Mouse (Mus musculus) liver, adult 2 months (tissue): ENCODE measurements around the gene Kcnh4.

Source experiments
- CTCF ChIP-seq: fragments of 200-500 bp; IDR thresholded peaks from 2 replicates; pipeline ENCODE4 v1.5.1; 2011; ENCODE audit warnings: low read depth, low read length, control low read depth
- POLR2A ChIP-seq: fragments of 200-500 bp; IDR thresholded peaks from 2 replicates; pipeline ENCODE4 v1.6.1; 2011; ENCODE audit warnings: low read length, control low read depth; ENCODE audit not compliant: insufficient read depth; ENCODE audit errors: extremely low read depth

DNA sequence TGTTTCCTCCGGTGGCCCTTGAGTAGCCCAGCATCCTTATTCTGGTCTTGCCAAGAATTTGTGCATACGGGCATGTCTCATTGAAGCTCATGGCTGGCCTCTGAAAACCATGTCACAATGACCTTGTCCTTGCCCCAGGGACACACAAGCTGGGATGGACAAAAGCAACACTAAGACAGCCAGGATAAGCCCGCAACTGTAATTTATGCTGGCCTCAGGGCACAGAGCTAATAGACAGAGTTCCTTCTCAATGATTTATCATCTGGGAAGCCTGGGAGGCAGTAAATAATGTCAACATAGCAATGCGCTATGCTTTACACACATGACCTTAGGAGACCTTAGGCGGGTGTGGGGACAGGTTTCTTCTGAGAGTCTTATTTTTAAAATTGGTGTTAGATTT, 39.7 kb upstream of the Kcnh4 start:
- TF ChIP-seq CTCF, result no peak
- TF ChIP-seq POLR2A, result no peak
